Mouse (Mus musculus): ENCODE results near the gene Vstm2a. TPM values are rescaled to one million over a fixed set of nuclear protein-coding genes. Genes with fewer than 3 reads are reported as not detected.

Vstm2a gene
- polyA plus RNA-seq, 1 experiment from 2014 or later = not detected

- no peak overlapping the region for H3K4me2 ChIP-seq (ENCODE audit: low read depth, low read length)
- DNase-seq (no peak), ATAC-seq (no peak)
- 40% methylated on average over 3 of the region's 3 CpGs for WGBS (ENCODE audit: insufficient replicate concordance)
- no peaks in the 10 kb centered on the region for H3K27me3 ChIP-seq (ENCODE audit: insufficient read depth, low read length)
- no peaks in the 10 kb centered on the region for H3K36me3 ChIP-seq (replicated peaks; ENCODE audit: insufficient read depth, low read length)
- H3K27ac ChIP-seq (ENCODE audit: low read depth) = no peak overlapping the region
- no peak for TF ChIP-seq EP300 (IDR thresholded peaks at IDR 0.05; ENCODE audit: low read depth)
- no peak for TF ChIP-seq CTCF (IDR thresholded peaks at IDR 0.05; ENCODE audit: low read depth)
- no peaks in the 10 kb centered on the region for H3K4me1 ChIP-seq (ENCODE audit: insufficient read depth)
- H3K9ac ChIP-seq (replicated peaks) = no peak overlapping the region
- no peak overlapping the region for H3K4me3 ChIP-seq (ENCODE audit: low read depth, low read length)
- H3K9me3 ChIP-seq (ENCODE audit: low read length) = no peaks in the 10 kb centered on the region
Measured at GRCm38 (mm10) chr11:16345179-16345578, 87.7 kb downstream of the Vstm2a start.

GRCm38 (mm10) chr11:16345676-16346075 is 88.2 kb downstream of the Vstm2a start:
- H3K4me3 ChIP-seq (ENCODE audit: low read depth, low read length) = no peak overlapping the region
- H3K36me3 ChIP-seq (replicated peaks; ENCODE audit: insufficient read depth, low read length) = no peaks in the 10 kb centered on the region
- no peak for TF ChIP-seq EP300 (IDR thresholded peaks at IDR 0.05; ENCODE audit: low read depth)
- TF ChIP-seq CTCF (IDR thresholded peaks at IDR 0.05; ENCODE audit: low read depth) = no peak
- WGBS (ENCODE audit: insufficient replicate concordance) = 74% methylated on average over 3 of the region's 3 CpGs
- H3K4me1 ChIP-seq (ENCODE audit: insufficient read depth) = no peaks in the 10 kb centered on the region
- no peaks in the 10 kb centered on the region for H3K27me3 ChIP-seq (ENCODE audit: insufficient read depth, low read length)
- no peak for DNase-seq
- ATAC-seq = no peak
- no peak overlapping the region for H3K9ac ChIP-seq (replicated peaks)
- no peaks in the 10 kb centered on the region for H3K9me3 ChIP-seq (ENCODE audit: low read length)
- H3K4me2 ChIP-seq (ENCODE audit: low read depth, low read length) = no peak overlapping the region
- no peak overlapping the region for H3K27ac ChIP-seq (ENCODE audit: low read depth)

GRCm38 (mm10) chr11:16351915-16352314 is 94.4 kb downstream of the Vstm2a start:
- H3K9ac ChIP-seq (replicated peaks) = no peak overlapping the region
- 81% methylated on average over 4 of the region's 4 CpGs for WGBS (ENCODE audit: insufficient replicate concordance)
- no peak overlapping the region for H3K27ac ChIP-seq (ENCODE audit: low read depth)

GRCm38 (mm10) chr11:16354356-16354755 is 96.8 kb downstream of the Vstm2a start:
- no peaks in the 10 kb centered on the region for H3K9me3 ChIP-seq (ENCODE audit: low read length)
- ATAC-seq (no peak), DNase-seq (no peak)
- H3K27ac ChIP-seq (ENCODE audit: low read depth) = no peak overlapping the region
- TF ChIP-seq CTCF (IDR thresholded peaks at IDR 0.05; ENCODE audit: low read depth) = no peak
- TF ChIP-seq EP300 (IDR thresholded peaks at IDR 0.05; ENCODE audit: low read depth) = no peak
- H3K9ac ChIP-seq (replicated peaks) = no peak overlapping the region
- no peaks in the 10 kb centered on the region for H3K27me3 ChIP-seq (ENCODE audit: insufficient read depth, low read length)
- no peaks in the 10 kb centered on the region for H3K36me3 ChIP-seq (replicated peaks; ENCODE audit: insufficient read depth, low read length)
- no peak overlapping the region for H3K4me2 ChIP-seq (ENCODE audit: low read depth, low read length)
- no peak overlapping the region for H3K4me3 ChIP-seq (ENCODE audit: low read depth, low read length)
- H3K4me1 ChIP-seq (ENCODE audit: insufficient read depth) = no peaks in the 10 kb centered on the region

More at GRCm38 (mm10) chr11:16351915-16352314, 94.4 kb downstream of the Vstm2a start:
- H3K9me3 ChIP-seq (ENCODE audit: low read length) = no peaks in the 10 kb centered on the region
- TF ChIP-seq CTCF (IDR thresholded peaks at IDR 0.05; ENCODE audit: low read depth) = no peak
- no peak for TF ChIP-seq EP300 (IDR thresholded peaks at IDR 0.05; ENCODE audit: low read depth)
- no peaks in the 10 kb centered on the region for H3K36me3 ChIP-seq (replicated peaks; ENCODE audit: insufficient read depth, low read length)
- ATAC-seq (no peak), DNase-seq (no peak)
- no peaks in the 10 kb centered on the region for H3K27me3 ChIP-seq (ENCODE audit: insufficient read depth, low read length)
- H3K4me1 ChIP-seq (ENCODE audit: insufficient read depth) = no peaks in the 10 kb centered on the region
- H3K4me2 ChIP-seq (ENCODE audit: low read depth, low read length) = no peak overlapping the region
- H3K4me3 ChIP-seq (ENCODE audit: low read depth, low read length) = no peak overlapping the region

GRCm38 (mm10) chr11:16366852-16367587 is 109.5 kb downstream of the Vstm2a start:
- Histone ChIP-seq H3K27me3 (ENCODE audit: insufficient read depth, low read length) (no peaks in the 10 kb centered on the region), H3K36me3 (replicated peaks; ENCODE audit: insufficient read depth, low read length) (no peaks in the 10 kb centered on the region), H3K4me3 (ENCODE audit: low read depth, low read length) (no peak overlapping the region), H3K4me1 (ENCODE audit: insufficient read depth) (no peaks in the 10 kb centered on the region), H3K27ac (ENCODE audit: low read depth) (no peak overlapping the region), H3K9ac (replicated peaks) (no peak overlapping the region), H3K9me3 (ENCODE audit: low read length) (no peaks in the 10 kb centered on the region), H3K4me2 (ENCODE audit: low read depth, low read length) (no peak overlapping the region)
- DNase-seq (no peak), ATAC-seq (no peak)
- WGBS (ENCODE audit: insufficient replicate concordance) = 68% methylated on average over 8 of the region's 8 CpGs
- no peak for TF ChIP-seq CTCF (IDR thresholded peaks at IDR 0.05; ENCODE audit: low read depth)
- TF ChIP-seq EP300 (IDR thresholded peaks at IDR 0.05; ENCODE audit: low read depth) = no peak

GRCm38 (mm10) chr11:16403627-16404026 is 146.1 kb downstream of the Vstm2a start:
- ATAC-seq (no peak), DNase-seq (no peak)
- Histone ChIP-seq H3K9ac (replicated peaks) (no peak overlapping the region), H3K9me3 (ENCODE audit: low read length) (no peaks in the 10 kb centered on the region), H3K27ac (ENCODE audit: low read depth) (no peak overlapping the region), H3K4me2 (ENCODE audit: low read depth, low read length) (no peak overlapping the region), H3K4me3 (ENCODE audit: low read depth, low read length) (no peak overlapping the region), H3K4me1 (ENCODE audit: insufficient read depth) (no peaks in the 10 kb centered on the region), H3K36me3 (replicated peaks; ENCODE audit: insufficient read depth, low read length) (no peaks in the 10 kb centered on the region), H3K27me3 (ENCODE audit: insufficient read depth, low read length) (no peaks in the 10 kb centered on the region)
- TF ChIP-seq EP300 (IDR thresholded peaks at IDR 0.05; ENCODE audit: low read depth) (no peak), CTCF (IDR thresholded peaks at IDR 0.05; ENCODE audit: low read depth) (peak; percentile 25; the same call in 1 of the 2 replicates)
- WGBS (ENCODE audit: insufficient replicate concordance) = 29% methylated on average over 2 of the region's 2 CpGs

Measured in liver, postnatal 0 days (tissue).